Mouse (Mus musculus): ENCODE measurements around the gene Smpx.

- TF ChIP-seq EP300 (IDR thresholded peaks at IDR 0.05; ENCODE audit: low read length): no peak
- TF ChIP-seq POLR2AphosphoS2 (IDR thresholded peaks at IDR 0.05; ENCODE audit: low read depth, low read length): no peak
- no peak for TF ChIP-seq BHLHE40 (IDR thresholded peaks at IDR 0.05; ENCODE audit: low read depth, low read length)
- no peak for TF ChIP-seq CTCF (conservative IDR thresholded peaks at IDR 0.05 in 1 of 2, IDR thresholded peaks at IDR 0.05 in 1 of 2; ENCODE audit: low read depth in 2 of 2, low read length in 2 of 2)
- TF ChIP-seq GABPA (IDR thresholded peaks at IDR 0.05; ENCODE audit: insufficient replicate concordance, low read depth, low read length): no peak
- no peak for TF ChIP-seq CHD1 (IDR thresholded peaks at IDR 0.05; ENCODE audit: low read depth, low read length)
- no peak for TF ChIP-seq POLR2A (IDR thresholded peaks at IDR 0.05; ENCODE audit: low read depth, low read length)
- TF ChIP-seq ETS1 (conservative IDR thresholded peaks at IDR 0.05; ENCODE audit: low read depth, low read length): no peak
- no peak for TF ChIP-seq ZNF384 (IDR thresholded peaks at IDR 0.05; ENCODE audit: low read depth, low read length)
- no peak for TF ChIP-seq UBTF (IDR thresholded peaks at IDR 0.05; ENCODE audit: low read depth, low read length)
- TF ChIP-seq HCFC1 (IDR thresholded peaks at IDR 0.05; ENCODE audit: low read depth, low read length): no peak
These were observed 32.1 kb downstream of the Smpx start for GRCm38 (mm10) chrX:157730622-157731341.

Measured in CH12.LX (cell line).